Mouse (Mus musculus): ENCODE data around the gene Tmem121b.

DNA sequence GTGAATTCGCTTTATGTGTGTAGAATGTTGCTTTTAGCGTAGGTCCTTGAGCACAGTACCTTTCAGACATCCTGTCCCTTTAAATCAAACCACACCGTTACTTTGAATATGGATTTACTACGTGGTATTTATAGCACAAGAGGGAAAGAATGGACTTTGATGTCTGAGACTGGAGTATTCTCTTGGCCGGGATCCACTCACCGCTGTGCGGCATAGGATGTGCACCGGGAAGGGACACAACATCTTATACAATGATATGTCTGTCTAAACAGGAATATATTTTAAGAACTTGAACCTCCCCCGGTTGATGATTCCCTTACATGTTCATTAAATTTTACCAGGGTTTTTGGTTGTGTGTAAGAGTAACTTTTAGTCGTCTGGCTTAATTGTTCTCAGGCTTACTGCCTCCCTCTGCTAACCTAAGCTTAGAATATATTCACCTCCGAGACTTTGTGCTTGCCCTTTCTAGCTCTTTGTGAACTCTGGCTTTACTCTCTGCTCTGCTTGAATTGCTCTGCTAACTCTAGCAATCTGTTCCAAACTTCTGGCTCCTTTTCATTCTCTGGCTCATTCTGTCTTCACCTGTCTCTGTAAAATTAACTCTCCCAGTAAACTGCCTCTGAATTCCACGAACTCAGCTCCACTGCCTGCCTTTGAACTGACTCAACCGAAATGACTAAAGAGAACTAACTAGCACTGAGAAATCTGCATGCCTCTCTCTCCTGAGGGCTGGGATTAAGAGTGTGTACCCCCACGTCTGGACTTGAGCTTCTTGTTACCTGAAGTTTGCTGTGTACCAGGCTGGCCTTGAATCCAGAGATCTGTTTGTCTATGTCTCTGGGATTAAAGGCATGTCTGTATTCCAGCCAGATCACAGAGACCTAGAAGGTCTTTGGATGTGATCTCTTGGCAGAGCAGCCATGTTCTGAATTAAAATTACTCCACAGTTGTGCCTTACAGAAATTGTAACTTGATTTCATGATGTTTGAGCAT is 49.9 kb downstream of the Tmem121b start:
- TF ChIP-seq MAFK (IDR thresholded peaks at IDR 0.05; ENCODE audit: insufficient read depth, low read depth, low read length) (no peak), ZC3H11A (IDR thresholded peaks at IDR 0.05; ENCODE audit: borderline replicate concordance, low read depth, low read length) (no peak), ZNF384 (IDR thresholded peaks at IDR 0.05; ENCODE audit: low read depth, low read length) (no peak)

Measured in ES-E14 (cell line).